In genomic region chr6:109948491-109948890, GRCm38 (mm10) we compare ENCODE assay signal across 19 mouse cellular contexts.
DNase-seq lines count a peak whose midpoint lies in the region; ATAC-seq and TF ChIP-seq lines count a peak whose summit lies in the region.
"Had no signal": no experiment of that assay in that cellular context is flagged by ENCODE, and none has a peak within 500 bp of the region (broad histone marks: within the 10 kb centered on the region; RNA-seq: fewer than 3 reads in every experiment).

No protein-coding gene starts in this region.

- peak; percentile 3 for DNase-seq in forebrain, postnatal 0 days
- DNase-seq in forebrain, embryonic 14.5 days (ENCODE audit: low spot score): no peak
- DNase-seq in midbrain, embryonic 11.5 days (ENCODE audit: low spot score, missing footprints): no peak
- DNase-seq in midbrain, embryonic 10.5 days (ENCODE audit: low spot score): no peak
- DNase-seq in brain, embryonic 14.5 days (ENCODE audit: low read depth): peak; percentile 44
- no peak for DNase-seq in spleen, adult 12 weeks (ENCODE audit: low spot score)
- no peak for DNase-seq in thymus, postnatal 14 days
- DNase-seq: adrenal gland, postnatal 10 days; cerebellum, adult 2 months; embryo, embryonic 11 days; gastrocnemius, adult 2 months; gastrocnemius, postnatal 25 days had no signal

- no peaks in the 10 kb centered on the region for H3K27me3 ChIP-seq in forebrain, postnatal 0 days (ENCODE audit: insufficient read depth, low read length)
- H3K27me3 ChIP-seq in forebrain, embryonic 14.5 days (replicated peaks; ENCODE audit: control insufficient read depth, insufficient read depth, low read length): no peaks in the 10 kb centered on the region
- no peaks in the 10 kb centered on the region for H3K27me3 ChIP-seq in midbrain, embryonic 11.5 days (ENCODE audit: control insufficient read depth, insufficient read depth, low read length)
- H3K27me3 ChIP-seq in midbrain, embryonic 10.5 days (ENCODE audit: low read depth, poor library complexity, severe bottlenecking): no peaks in the 10 kb centered on the region
- no peaks in the 10 kb centered on the region for H3K27me3 ChIP-seq in midbrain, embryonic 15.5 days (replicated peaks)
- H3K27me3 ChIP-seq: embryonic facial prominence, embryonic 15.5 days; heart, embryonic 12.5 days; hindbrain, embryonic 13.5 days had no signal

- no peaks in the 10 kb centered on the region for H3K9me3 ChIP-seq in forebrain, postnatal 0 days (ENCODE audit: low read length)
- no peaks in the 10 kb centered on the region for H3K9me3 ChIP-seq in forebrain, embryonic 14.5 days (replicated peaks; ENCODE audit: control insufficient read depth, low read length)
- no peaks in the 10 kb centered on the region for H3K9me3 ChIP-seq in midbrain, embryonic 11.5 days (ENCODE audit: control insufficient read depth, low read length)
- no peaks in the 10 kb centered on the region for H3K9me3 ChIP-seq in midbrain, embryonic 10.5 days (replicated peaks)
- no peaks in the 10 kb centered on the region for H3K9me3 ChIP-seq in midbrain, embryonic 15.5 days
- H3K9me3 ChIP-seq: embryonic facial prominence, embryonic 15.5 days; forebrain, embryonic 10.5 days; heart, embryonic 12.5 days; hindbrain, embryonic 13.5 days had no signal

- H3K27ac ChIP-seq in forebrain, postnatal 0 days (ENCODE audit: low read depth, low read length): no peak overlapping the region
- no peak overlapping the region for H3K27ac ChIP-seq in forebrain, embryonic 14.5 days (ENCODE audit: low read depth, low read length)
- no peak overlapping the region for H3K27ac ChIP-seq in midbrain, embryonic 11.5 days (ENCODE audit: low read depth, low read length)
- H3K27ac ChIP-seq in midbrain, embryonic 10.5 days (replicated peaks): no peak overlapping the region
- H3K27ac ChIP-seq in midbrain, embryonic 15.5 days: peak overlapping the region; percentile 31; the same call in 1 of the 2 replicates
- H3K27ac ChIP-seq: embryonic facial prominence, embryonic 15.5 days; forebrain, embryonic 10.5 days; gastrocnemius, adult 2 months; hindbrain, embryonic 13.5 days; hindbrain, postnatal 0 days had no signal

- H3K36me3 ChIP-seq in forebrain, postnatal 0 days (ENCODE audit: insufficient read depth): no peaks in the 10 kb centered on the region
- H3K36me3 ChIP-seq in forebrain, embryonic 14.5 days (ENCODE audit: control insufficient read depth, insufficient read depth, low read length): no peaks in the 10 kb centered on the region
- no peaks in the 10 kb centered on the region for H3K36me3 ChIP-seq in midbrain, embryonic 11.5 days (ENCODE audit: control insufficient read depth, insufficient read depth, low read length)
- no peaks in the 10 kb centered on the region for H3K36me3 ChIP-seq in midbrain, embryonic 10.5 days
- H3K36me3 ChIP-seq in midbrain, embryonic 15.5 days (replicated peaks): no peaks in the 10 kb centered on the region
- H3K36me3 ChIP-seq: embryonic facial prominence, embryonic 15.5 days; forebrain, embryonic 10.5 days; heart, embryonic 12.5 days; hindbrain, embryonic 13.5 days had no signal

- TF ChIP-seq POLR2A in brain, embryonic 14.5 days (IDR thresholded peaks at IDR 0.05; ENCODE audit: borderline replicate concordance, extremely low read depth, insufficient read depth, insufficient read length, poor library complexity, severe bottlenecking): no peak

- no peak for TF ChIP-seq CTCF in forebrain, postnatal 0 days (IDR thresholded peaks at IDR 0.05; ENCODE audit: low read depth)
- TF ChIP-seq CTCF in brain, embryonic 14.5 days (IDR thresholded peaks at IDR 0.05; ENCODE audit: borderline replicate concordance, extremely low read depth, insufficient read depth, insufficient read length): no peak

- peaks cover 7% of the 10 kb centered on the region; the same call in 1 of the 2 replicates for H3K4me1 ChIP-seq in forebrain, postnatal 0 days (ENCODE audit: insufficient read depth)
- no peaks in the 10 kb centered on the region for H3K4me1 ChIP-seq in forebrain, embryonic 14.5 days (ENCODE audit: control insufficient read depth, insufficient read depth, low read length)
- H3K4me1 ChIP-seq in midbrain, embryonic 11.5 days (ENCODE audit: control insufficient read depth, insufficient read depth, low read length): no peaks in the 10 kb centered on the region; the same call in 1 of the 2 replicates
- peaks cover 9% of the 10 kb centered on the region; the same call in 1 of the 2 replicates for H3K4me1 ChIP-seq in midbrain, embryonic 10.5 days
- peaks cover 12% of the 10 kb centered on the region for H3K4me1 ChIP-seq in midbrain, embryonic 15.5 days
- H3K4me1 ChIP-seq: embryonic facial prominence, embryonic 15.5 days; forebrain, embryonic 10.5 days; heart, embryonic 12.5 days had no signal

- H3K9ac ChIP-seq in forebrain, postnatal 0 days: no peak overlapping the region
- H3K9ac ChIP-seq in forebrain, embryonic 14.5 days (ENCODE audit: low read length): no peak overlapping the region
- no peak overlapping the region for H3K9ac ChIP-seq in midbrain, embryonic 11.5 days (ENCODE audit: low read length)
- no peak overlapping the region for H3K9ac ChIP-seq in midbrain, embryonic 15.5 days
- H3K9ac ChIP-seq: embryonic facial prominence, embryonic 15.5 days; heart, embryonic 12.5 days; hindbrain, embryonic 13.5 days had no signal

- H3K4me3 ChIP-seq in forebrain, postnatal 0 days (ENCODE audit: low read depth, low read length): no peak overlapping the region
- no peak overlapping the region for H3K4me3 ChIP-seq in forebrain, embryonic 14.5 days (ENCODE audit: low read depth, low read length)
- no peak overlapping the region for H3K4me3 ChIP-seq in midbrain, embryonic 11.5 days (ENCODE audit: low read depth, low read length)
- no peak overlapping the region for H3K4me3 ChIP-seq in midbrain, embryonic 10.5 days
- no peak overlapping the region for H3K4me3 ChIP-seq in midbrain, embryonic 15.5 days
- H3K4me3 ChIP-seq: embryonic facial prominence, embryonic 15.5 days; erythroblast, embryonic 14.5 days; forebrain, embryonic 10.5 days; gastrocnemius, adult 2 months; heart, embryonic 12.5 days; hindbrain, embryonic 13.5 days had no signal

- ATAC-seq in forebrain, postnatal 0 days: peak; percentile 40
- no peak for ATAC-seq in forebrain, embryonic 14.5 days
- peak; percentile 42 for ATAC-seq in midbrain, embryonic 11.5 days (ENCODE audit: low FRiP score)
- peak; percentile 82 for ATAC-seq in midbrain, embryonic 15.5 days (replicated peaks)
- ATAC-seq: hindbrain, postnatal 0 days had no signal

- H3K4me2 ChIP-seq in forebrain, postnatal 0 days (ENCODE audit: low read depth): no peak overlapping the region
- H3K4me2 ChIP-seq in forebrain, embryonic 14.5 days (ENCODE audit: low read length): no peak overlapping the region
- H3K4me2 ChIP-seq in midbrain, embryonic 11.5 days: no peak overlapping the region
- H3K4me2 ChIP-seq in midbrain, embryonic 15.5 days: no peak overlapping the region
- H3K4me2 ChIP-seq: embryonic facial prominence, embryonic 15.5 days; heart, embryonic 12.5 days; hindbrain, embryonic 13.5 days had no signal

Comparison
In these comparisons a context has a peak if more than half of its experiments do, and no peak if none do; other contexts are left out.
1. DNase-seq: peak in forebrain, postnatal 0 days (single experiment) and brain, embryonic 14.5 days (single experiment); none in forebrain, embryonic 14.5 days (single experiment), midbrain, embryonic 11.5 days (single experiment), midbrain, embryonic 10.5 days (single experiment), spleen, adult 12 weeks (single experiment) and thymus, postnatal 14 days (single experiment).